Comparison of ENCODE assay signal across 7 mouse cellular contexts in genomic region chr1:64376426-64376825, GRCm38 (mm10).
DNase-seq lines count a peak whose midpoint lies in the region; ATAC-seq and TF ChIP-seq lines count a peak whose summit lies in the region.
"Not testable (repeated sequence)": the region's sequence is repeated elsewhere in the genome, so short reads cannot be mapped to it uniquely, and the experiment has no call there.

No protein-coding gene starts in this region.

- H3K4me2 ChIP-seq in liver, postnatal 0 days (ENCODE audit: low read depth, low read length), result not testable (repeated sequence)

- TF ChIP-seq CTCF in bone marrow macrophage, adult 2 months (IDR thresholded peaks at IDR 0.05; ENCODE audit: low read depth, low read length); kidney, adult 2 months (conservative IDR thresholded peaks at IDR 0.05; ENCODE audit: insufficient read depth, insufficient read length, low read depth, low read length); liver, postnatal 0 days (IDR thresholded peaks at IDR 0.05; ENCODE audit: low read depth): not testable (repeated sequence)

- H3K9me3 ChIP-seq in liver, postnatal 0 days (ENCODE audit: low read length), result not testable (repeated sequence)

- H3K4me1 ChIP-seq in bone marrow macrophage, adult 2 months (ENCODE audit: control insufficient read depth, insufficient read depth, low read length), result peaks cover 40% of the 10 kb centered on the region
- not testable (repeated sequence) for H3K4me1 ChIP-seq in kidney, adult 2 months (ENCODE audit: control insufficient read depth, insufficient read depth, low read length); liver, postnatal 0 days (ENCODE audit: insufficient read depth)

- H3K27me3 ChIP-seq in kidney, adult 2 months (replicated peaks; ENCODE audit: control insufficient read depth, insufficient read depth, low read length); liver, postnatal 0 days (ENCODE audit: insufficient read depth, low read length): not testable (repeated sequence)

- TF ChIP-seq POLR2A in bone marrow macrophage, adult 2 months (IDR thresholded peaks at IDR 0.05; ENCODE audit: borderline replicate concordance, low read depth, low read length); kidney, adult 2 months (IDR thresholded peaks at IDR 0.05; ENCODE audit: low read depth, low read length): not testable (repeated sequence)

- not testable (repeated sequence) for H3K79me2 ChIP-seq in macrophage (ENCODE audit: inconsistent target)

- not testable (repeated sequence) for DNase-seq in kidney, adult 2 months; liver, postnatal 0 days
- peak; percentile 9 for DNase-seq in lung, postnatal 25 days (ENCODE audit: low spot score)

- H3K4me3 ChIP-seq in bone marrow macrophage, adult 2 months (ENCODE audit: insufficient read depth, low read length); kidney, adult 2 months (ENCODE audit: insufficient read depth, low read depth, low read length); liver, postnatal 0 days (ENCODE audit: low read depth, low read length); macrophage (ENCODE audit: inconsistent target): not testable (repeated sequence)

- peak; percentile 88 for ATAC-seq in granulocyte monocyte progenitor cell, adult 5-6 weeks (replicated peaks; ENCODE audit: poor library complexity, severe bottlenecking)
- ATAC-seq in liver, postnatal 0 days, result peak; percentile 56
- ATAC-seq in megakaryocyte progenitor cell, adult 5-6 weeks (replicated peaks; ENCODE audit: poor library complexity), result peak; percentile 77

- H3K36me3 ChIP-seq in kidney, adult 2 months (ENCODE audit: control insufficient read depth, insufficient read depth, low read length); liver, postnatal 0 days (replicated peaks; ENCODE audit: insufficient read depth, low read length); macrophage (ENCODE audit: inconsistent target): not testable (repeated sequence)

- H3K27ac ChIP-seq in bone marrow macrophage, adult 2 months (ENCODE audit: insufficient read depth, low read depth, low read length), result peak overlapping the region; percentile 97
- 0 out of 2 replicates have a peak overlapping the region, but pooled peaks have one; percentile 11 for H3K27ac ChIP-seq in kidney, adult 2 months (ENCODE audit: insufficient read depth, low read depth, low read length)
- H3K27ac ChIP-seq in liver, postnatal 0 days (ENCODE audit: low read depth), result not testable (repeated sequence)
- H3K27ac ChIP-seq in macrophage, result peak overlapping the region; percentile 97

- TF ChIP-seq EP300 in liver, postnatal 0 days (IDR thresholded peaks at IDR 0.05; ENCODE audit: low read depth), result not testable (repeated sequence)

- 60% methylated on average over 1 of the region's 1 CpGs for WGBS in kidney, adult 2 months
- 33% methylated on average over 1 of the region's 1 CpGs for WGBS in liver, postnatal 0 days (ENCODE audit: insufficient replicate concordance)
- 31% methylated on average over 1 of the region's 1 CpGs for WGBS in macrophage (ENCODE audit: missing documents)

- not testable (repeated sequence) for H3K9ac ChIP-seq in liver, postnatal 0 days (replicated peaks)
